Mouse (Mus musculus) small intestine, adult 2 months (tissue): ENCODE data around the gene Ehbp1.

Experiments used
- CTCF ChIP-seq: fragments of 200-500 bp; IDR thresholded peaks from 2 replicates; pipeline ENCODE4 v1.5.1; 2012; ENCODE audit warnings: low read depth, mild to moderate bottlenecking, control low read depth, inconsistent platforms, low read length, moderate library complexity, mixed read lengths; ENCODE audit not compliant: insufficient replicate concordance, insufficient read length; ENCODE audit errors: extremely low read depth
- POLR2A ChIP-seq: fragments of 200-500 bp; IDR thresholded peaks from 2 replicates; pipeline ENCODE4 v1.6.1; 2012; ENCODE audit warnings: low read depth, mild to moderate bottlenecking, control low read depth, inconsistent platforms, low read length, moderate library complexity

DNA sequence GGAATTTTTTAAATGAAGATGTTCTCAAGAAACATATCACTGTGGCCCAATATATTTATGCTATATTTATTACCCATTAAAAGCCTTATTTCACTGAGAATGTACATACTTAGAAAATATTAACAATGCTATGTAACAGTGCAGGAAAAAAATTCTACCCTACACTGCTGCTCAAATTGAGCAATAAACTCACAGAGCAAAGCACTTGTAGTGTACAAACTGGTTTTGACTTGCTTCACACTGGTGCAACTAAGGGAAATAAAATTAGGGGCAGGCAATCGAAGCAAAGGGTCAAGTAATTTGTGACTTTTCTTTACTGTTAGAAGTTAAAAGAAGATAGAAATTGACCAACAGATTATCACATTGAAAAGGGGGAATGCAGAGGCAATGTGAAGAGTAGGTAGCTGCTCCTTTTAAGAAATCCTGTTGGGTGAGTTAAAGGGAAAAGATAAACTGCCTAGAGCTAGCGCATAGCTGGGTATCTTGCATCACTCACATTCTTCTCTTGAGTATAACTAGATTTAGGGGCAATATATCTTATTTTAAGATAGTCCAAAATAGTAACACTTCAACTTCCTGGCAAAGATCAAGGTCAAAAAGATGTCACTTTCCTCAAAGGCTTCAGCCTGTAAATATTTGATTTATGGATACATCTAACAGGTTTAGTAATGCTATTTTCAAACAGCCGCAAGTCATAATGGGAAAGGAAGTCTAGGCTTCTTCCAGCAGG lies 186.6 kb downstream of the Ehbp1 start:
- TF ChIP-seq CTCF, result no peak
- no peak for TF ChIP-seq POLR2A
